Mouse (Mus musculus): ENCODE measurements around the gene Fcgr1. TPM values are rescaled to one million over a fixed set of nuclear protein-coding genes. Genes with fewer than 3 reads are reported as not detected.

Fcgr1 gene
- total RNA-seq, 2 experiments from 2014 or later, result 0.45 to 0.46 TPM

DNA sequence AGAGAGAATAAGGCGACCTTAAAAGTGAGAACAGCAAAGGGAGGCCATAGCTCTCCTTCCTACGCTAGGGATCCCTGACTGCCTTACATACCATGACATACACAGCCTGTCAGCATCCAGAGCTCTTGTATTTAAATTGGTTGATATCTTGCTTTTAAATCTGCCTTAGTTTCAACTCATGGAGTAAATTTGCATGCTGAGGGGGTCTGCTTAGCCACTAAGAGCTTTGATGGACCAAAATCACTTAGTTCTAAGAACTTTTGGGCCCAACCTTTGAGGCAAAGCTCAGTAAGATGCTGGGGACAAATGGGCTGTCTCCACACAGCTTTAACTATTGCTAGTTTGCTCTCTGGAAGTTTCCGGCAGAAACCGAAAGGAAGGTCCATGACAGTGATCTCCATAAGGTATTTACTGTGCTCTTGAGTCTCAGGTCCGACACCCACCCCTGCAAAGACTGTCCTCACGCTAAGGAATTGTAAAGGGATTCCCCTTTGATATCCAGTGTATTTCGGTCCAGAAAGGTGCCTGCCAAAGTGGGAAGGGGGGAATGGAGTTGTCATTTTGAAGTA lies 56.4 kb downstream of the Fcgr1 start:
- DNase-seq, result no peak
- intact Hi-C loops (cut with DNase I), result loop anchor here (2.0 kb wide), 1 partner anchor 15 kb away; no protein-coding TSS in a partner anchor

DNA sequence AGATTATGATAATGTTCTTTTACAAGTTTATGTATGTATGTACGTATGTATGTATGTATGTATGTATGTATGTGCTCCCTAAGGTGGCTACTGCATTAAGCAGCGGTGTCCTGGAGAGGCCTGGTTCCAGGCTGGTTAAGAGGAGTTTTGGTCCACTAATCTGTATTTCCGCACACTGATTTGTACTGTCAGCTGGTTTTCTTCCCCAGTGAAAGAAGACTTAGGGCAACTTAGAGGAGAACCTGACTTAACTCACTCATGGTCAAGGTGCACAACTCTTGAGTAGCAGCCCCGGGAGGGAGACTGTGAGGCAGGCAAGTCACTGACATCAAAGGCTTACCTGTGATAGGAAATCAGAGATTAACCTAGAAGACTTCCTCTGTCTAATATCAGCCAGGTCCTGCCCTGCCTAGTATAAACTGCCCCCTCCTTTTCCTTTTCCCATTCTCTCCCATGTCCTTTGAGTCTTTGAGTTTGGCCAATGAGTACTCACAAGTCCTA lies 56.9 kb downstream of the Fcgr1 start:
- intact Hi-C loops (cut with DNase I), result loop anchor here (2.0 kb wide), 1 partner anchor 14 kb away; no protein-coding TSS in a partner anchor
- DNase-seq, result no peak

DNA sequence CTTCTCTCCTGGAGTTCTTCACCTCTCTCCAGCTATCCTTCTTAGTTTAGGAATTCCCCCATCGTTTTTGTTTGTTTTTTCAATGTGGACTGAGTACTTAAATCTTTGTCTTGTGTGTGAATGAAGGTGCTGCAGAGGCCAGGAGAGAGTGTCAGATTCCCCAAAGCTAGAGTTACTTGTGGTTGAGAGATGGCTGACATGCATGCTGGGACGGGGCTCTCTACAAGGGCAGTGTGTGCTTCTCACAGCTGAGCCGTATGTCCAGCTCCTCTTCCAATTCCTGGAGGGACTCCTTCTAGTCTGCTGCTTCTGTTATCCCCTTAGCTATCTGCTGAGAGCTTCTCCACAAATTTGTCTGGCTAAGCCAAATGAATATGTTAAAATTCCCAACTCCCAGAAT lies 57.9 kb downstream of the Fcgr1 start:
- intact Hi-C loops (cut with DNase I), result loop anchor here (2.0 kb wide), 1 partner anchor 13 kb away; no protein-coding TSS in a partner anchor
- DNase-seq, result no peak

DNA sequence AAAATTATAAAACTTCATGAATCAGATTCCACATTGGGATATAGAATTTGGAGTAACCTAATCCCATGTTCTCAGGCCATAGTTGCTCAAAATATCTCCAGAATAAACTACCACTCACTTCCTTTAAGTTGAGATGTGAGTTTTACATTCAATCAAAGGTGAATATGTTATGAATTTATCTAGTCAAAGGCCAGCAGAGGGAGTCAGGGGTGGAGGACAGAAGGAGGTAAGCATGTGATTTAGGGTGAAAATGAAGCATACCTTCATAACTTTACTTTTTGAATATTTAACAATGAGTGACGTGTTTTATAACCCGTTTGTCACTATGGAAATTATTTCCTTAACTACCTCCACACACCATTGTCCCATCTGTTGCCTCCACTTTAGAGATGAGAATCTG lies 58.9 kb downstream of the Fcgr1 start:
- intact Hi-C loops (cut with DNase I), result no loop called here
- no peak for DNase-seq

Small RNA genes lying within 50 kb of the gene (microRNA-seq; reads per million reads assigned to microRNA genes)
- gene Gm47311 (0 reads per million in 2 experiments), gene Gm47313 (0 reads per million in 2 experiments)

Other genes with a start within 250 kb of the Fcgr1 start
- gene Vps45, start 235.5 kb downstream of the Fcgr1 start, total RNA-seq (2021), result 10 to 100 TPM; 27.7 to 29.7 TPM
- 10 to 100 TPM; 49.4 to 54.4 TPM for gene Otud7b, start 189.4 kb downstream of the Fcgr1 start, total RNA-seq (2021)
- gene Mtmr11, start 132.0 kb downstream of the Fcgr1 start, total RNA-seq (2021), result 1 to 10 TPM; 3.1 to 4.0 TPM
- gene Sf3b4, start 121.6 kb downstream of the Fcgr1 start, total RNA-seq (2021), result 10 to 100 TPM; 18.3 to 22.3 TPM
- 1 to 10 TPM; 7.0 to 7.7 TPM for gene Sv2a, start 112.8 kb downstream of the Fcgr1 start, total RNA-seq (2021)
- gene Bola1, start 74.3 kb downstream of the Fcgr1 start, total RNA-seq (2021), result 10 to 100 TPM; 17.5 to 18.2 TPM
- 1 to 10 TPM; 4.4 to 5.2 TPM for gene Hist2h2ab, start 74.1 kb downstream of the Fcgr1 start, total RNA-seq (2021)
- gene Hist2h2ac, start 73.1 kb downstream of the Fcgr1 start, total RNA-seq (2021), result 10 to 100 TPM; 47.6 to 77.3 TPM
- gene Hist2h2be, start 72.8 kb downstream of the Fcgr1 start, total RNA-seq (2021), result 1 to 10 TPM; 6.9 to 7.7 TPM
- 10 to 100 TPM; 22.1 to 48.5 TPM for gene Hist2h3c2, start 54.8 kb downstream of the Fcgr1 start, total RNA-seq (2021)
- gene Hist2h2aa2, start 53.7 kb downstream of the Fcgr1 start, total RNA-seq (2021), result 100 to 1,000 TPM; 357 to 468 TPM
- 10 to 100 TPM; 13.0 to 17.3 TPM for gene Hist2h2aa1, start 48.5 kb downstream of the Fcgr1 start, total RNA-seq (2021)
- 1 to 10 TPM in 1 of 2 experiments, not detected in 1; 1.1 TPM for gene Hist2h3c1, start 47.3 kb downstream of the Fcgr1 start, total RNA-seq (2021)
- gene Hist2h4, start 30.7 kb downstream of the Fcgr1 start, total RNA-seq (2021), result 10 to 100 TPM; 26.0 to 42.3 TPM
- gene Hist2h3b, start 25.3 kb downstream of the Fcgr1 start, total RNA-seq (2021), result 100 to 1,000 TPM; 125 to 254 TPM
- gene Hist2h2bb, start 24.2 kb downstream of the Fcgr1 start, total RNA-seq (2021), result 100 to 1,000 TPM; 121 to 256 TPM
- gene BC107364, start 158.3 kb upstream of the Fcgr1 start, total RNA-seq (2021), result not detected
- 100 to 1,000 TPM; 219 to 221 TPM for gene Hfe2, start 231.2 kb upstream of the Fcgr1 start, total RNA-seq (2021)